ENCODE assay signal across 17 mouse cellular contexts in genomic region chr1:71923731-71924130, GRCm38 (mm10).
"Had no signal": no experiment of that assay in that cellular context is flagged by ENCODE, and none has a peak within 500 bp of the region (broad histone marks: within the 10 kb centered on the region; RNA-seq: fewer than 3 reads in every experiment).

No protein-coding gene starts in this region.

- H3K9ac ChIP-seq: liver, embryonic 14.5 days; lung, embryonic 14.5 days; midbrain, embryonic 12.5 days; neural tube, embryonic 13.5 days; neural tube, embryonic 15.5 days; stomach, embryonic 15.5 days had no signal

- DNase-seq: lung, adult 18-20 months; lung, embryonic 14.5 days; lung, postnatal 10 days; lung, postnatal 4 days; midbrain, embryonic 14.5 days; right cerebral cortex, postnatal 14 days; thymus, adult 2 months; thymus, postnatal 36 days had no signal

- H3K4me2 ChIP-seq: lung, embryonic 14.5 days; midbrain, embryonic 12.5 days; neural tube, embryonic 13.5 days; neural tube, embryonic 15.5 days; stomach, embryonic 15.5 days had no signal

- H3K36me3 ChIP-seq: midbrain, embryonic 10.5 days; midbrain, embryonic 12.5 days; neural tube, embryonic 13.5 days; neural tube, embryonic 15.5 days; stomach, embryonic 15.5 days had no signal

- H3K4me1 ChIP-seq: midbrain, embryonic 10.5 days; midbrain, embryonic 12.5 days; neural tube, embryonic 13.5 days; neural tube, embryonic 15.5 days; stomach, embryonic 15.5 days had no signal

- ATAC-seq: midbrain, embryonic 16.5 days had no signal

- H3K27me3 ChIP-seq: midbrain, embryonic 12.5 days; neural tube, embryonic 13.5 days; neural tube, embryonic 15.5 days; stomach, embryonic 15.5 days had no signal

- H3K4me3 ChIP-seq: midbrain, embryonic 10.5 days; midbrain, embryonic 12.5 days; myocyte; neural tube, embryonic 13.5 days; neural tube, embryonic 15.5 days; stomach, embryonic 15.5 days had no signal

- H3K27ac ChIP-seq: liver, embryonic 14.5 days; midbrain, embryonic 10.5 days; midbrain, embryonic 12.5 days; neural tube, embryonic 13.5 days; neural tube, embryonic 15.5 days; stomach, embryonic 15.5 days; stomach, postnatal 0 days had no signal

- H3K9me3 ChIP-seq: midbrain, embryonic 10.5 days; midbrain, embryonic 12.5 days; neural tube, embryonic 13.5 days; neural tube, embryonic 15.5 days; stomach, embryonic 15.5 days had no signal
